Mouse (Mus musculus) MEL (cell line): ENCODE measurements around the gene Plcg1.

Experiments used
- CTCF ChIP-seq, 3 experiments: IDR thresholded peaks in 2 of 3; conservative IDR thresholded peaks in 1 of 3; 2 replicates each; pipeline ENCODE4 v1.5.1; 2011 to 2012; ENCODE audit warnings: low read length in 3 of 3, low read depth in 2 of 3, mild to moderate bottlenecking in 2 of 3, improper control_type of control experiment in 1 of 3, inconsistent platforms in 1 of 3, mixed read lengths in 1 of 3, moderate library complexity in 1 of 3; ENCODE audit not compliant: control insufficient read depth in 1 of 3, insufficient read depth in 1 of 3, poor library complexity in 1 of 3, severe bottlenecking in 1 of 3
- EP300 ChIP-seq, 2 experiments: IDR thresholded peaks; 2 replicates each; pipeline ENCODE4 v1.6.1; 2011; ENCODE audit warnings: improper control_type of control experiment in 2 of 2, low read length in 2 of 2, low read depth in 1 of 2, mild to moderate bottlenecking in 1 of 2
- GABPA ChIP-seq: IDR thresholded peaks from 2 replicates; pipeline ENCODE4 v1.6.1; 2012; ENCODE audit warnings: low read depth, mild to moderate bottlenecking, inconsistent platforms, low read length, improper control_type of control experiment, moderate library complexity
- GATA1 ChIP-seq: IDR thresholded peaks from 2 replicates; pipeline ENCODE4 v1.6.1; 2011; ENCODE audit warnings: low read depth, low read length, improper control_type of control experiment
- HCFC1 ChIP-seq: IDR thresholded peaks from 2 replicates; pipeline ENCODE4 v1.6.1; 2012; ENCODE audit warnings: low read depth, mild to moderate bottlenecking, inconsistent platforms, low read length, improper control_type of control experiment, moderate library complexity
- MAFK ChIP-seq: IDR thresholded peaks from 2 replicates; pipeline ENCODE4 v1.6.1; 2011; ENCODE audit warnings: low read depth, mild to moderate bottlenecking, low read length, improper control_type of control experiment, borderline replicate concordance
- MAX ChIP-seq: IDR thresholded peaks from 2 replicates; pipeline ENCODE4 v1.6.1; 2011; ENCODE audit warnings: low read length, improper control_type of control experiment
- MAZ ChIP-seq: IDR thresholded peaks from 2 replicates; pipeline ENCODE4 v1.6.1; 2012; ENCODE audit warnings: low read depth, mild to moderate bottlenecking, inconsistent platforms, low read length, improper control_type of control experiment
- MYC ChIP-seq: IDR thresholded peaks from 2 replicates; pipeline ENCODE4 v1.6.1; 2011; ENCODE audit warnings: low read depth, mild to moderate bottlenecking, low read length, improper control_type of control experiment, moderate library complexity
- POLR2A ChIP-seq, 2 experiments: IDR thresholded peaks; 2 replicates each; pipeline ENCODE4 v1.6.1; 2011 to 2012; ENCODE audit warnings: low read length in 2 of 2, mild to moderate bottlenecking in 2 of 2, control low read depth in 1 of 2, improper control_type of control experiment in 1 of 2, low read depth in 1 of 2, moderate library complexity in 1 of 2; ENCODE audit not compliant: control insufficient read depth in 1 of 2, insufficient read depth in 1 of 2, poor library complexity in 1 of 2
- SIN3A ChIP-seq: IDR thresholded peaks from 2 replicates; pipeline ENCODE4 v1.6.1; 2012; ENCODE audit warnings: low read length, improper control_type of control experiment, inconsistent platforms
- USF1 ChIP-seq: IDR thresholded peaks from 2 replicates; pipeline ENCODE4 v1.6.1; 2014; ENCODE audit warnings: low read depth, mild to moderate bottlenecking, inconsistent platforms, low read length, improper control_type of control experiment, moderate library complexity
- ZC3H11A ChIP-seq: IDR thresholded peaks from 2 replicates; pipeline ENCODE4 v1.6.1; 2012; ENCODE audit warnings: low read depth, mild to moderate bottlenecking, inconsistent platforms, low read length, improper control_type of control experiment

DNA sequence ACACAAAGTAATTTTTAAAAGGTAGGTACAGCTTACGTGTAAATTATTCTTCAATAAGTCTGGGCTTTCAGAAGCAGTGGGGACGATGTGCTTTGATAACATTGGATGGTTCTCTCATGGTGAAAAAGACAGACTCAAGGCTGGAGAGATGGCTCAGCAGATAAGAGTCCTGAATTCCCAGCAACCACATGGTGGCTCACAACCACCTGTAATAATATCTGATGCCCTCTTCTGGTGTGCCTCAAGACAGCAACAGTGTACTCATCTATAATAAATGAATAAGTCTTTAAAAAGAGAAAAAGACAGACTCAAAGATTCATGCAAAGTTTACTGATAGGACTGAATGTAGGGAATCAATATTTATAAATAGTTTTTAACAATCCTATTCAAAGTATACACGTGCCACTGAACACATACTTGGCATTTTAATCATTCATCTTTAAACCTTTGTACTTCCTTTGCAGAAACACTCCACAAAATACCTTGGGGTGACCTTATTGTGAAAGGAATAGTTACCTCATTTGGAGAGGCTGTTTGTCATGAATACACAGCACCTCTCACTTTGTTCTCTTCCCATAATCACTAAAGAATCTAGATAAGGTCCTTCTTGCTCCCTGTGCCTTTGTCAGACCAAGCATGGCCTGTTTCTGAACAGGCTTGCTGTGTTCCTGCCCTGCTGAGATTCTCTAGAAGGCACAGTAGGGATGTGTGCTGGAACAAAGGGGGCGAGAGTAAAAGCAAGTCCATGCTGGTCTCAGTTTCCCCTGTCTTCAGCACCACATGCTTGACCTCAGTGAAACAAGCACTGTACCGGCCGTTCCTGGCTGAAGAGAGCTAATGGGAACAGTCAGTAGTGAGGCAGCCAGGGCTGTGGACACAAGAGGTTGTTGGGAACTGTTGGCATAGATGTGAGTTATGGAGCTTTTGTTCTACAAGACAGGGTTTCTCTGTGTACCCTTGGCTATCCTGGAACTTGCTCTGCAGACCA, 4.9 kb upstream of the Plcg1 start:
- TF ChIP-seq CTCF (IDR thresholded peaks at IDR 0.05 in 2 of 3, conservative IDR thresholded peaks at IDR 0.05 in 1 of 3; ENCODE audit: control insufficient read depth in 1 of 3, insufficient read depth in 1 of 3, low read depth in 2 of 3, low read length in 3 of 3, poor library complexity in 1 of 3, severe bottlenecking in 1 of 3) (peak in 1 of 3 experiments; percentile 12; a peak in 1 of 6 replicates), MAFK (no peak), EP300 (IDR thresholded peaks at IDR 0.05; ENCODE audit: low read depth in 1 of 2, low read length in 2 of 2) (no peak), MAX (no peak), USF1 (no peak), POLR2A (IDR thresholded peaks at IDR 0.05; ENCODE audit: control insufficient read depth in 1 of 2, insufficient read depth in 1 of 2, low read depth in 1 of 2, low read length in 2 of 2, poor library complexity in 1 of 2) (no peak), GATA1 (no peak), ZC3H11A (no peak), MAZ (no peak), HCFC1 (no peak), SIN3A (no peak), GABPA (no peak), MYC (no peak)
